Mouse (Mus musculus) myocyte (in vitro differentiated cells): ENCODE results near the gene 4931428F04Rik. TPM values are rescaled to one million over a fixed set of nuclear protein-coding genes. Genes with fewer than 3 reads are reported as not detected.

Experiments
- H3K27me3 ChIP-seq: one replicate; pipeline ENCODE4 v1.6.1; 2011; ENCODE audit not compliant: control insufficient read depth, insufficient read depth, insufficient read length
- H3K36me3 ChIP-seq: one replicate; pipeline ENCODE4 v1.6.1; 2011; ENCODE audit not compliant: control insufficient read depth, insufficient read depth
- H3K4me2 ChIP-seq: one replicate; pipeline ENCODE4 v1.6.1; 2011; ENCODE audit warnings: low read depth, control low read depth
- H3K4me3 ChIP-seq: one replicate; pipeline ENCODE4 v1.5.1; 2011; ENCODE audit warnings: mild to moderate bottlenecking, control low read depth, moderate library complexity
- H3K79me2 ChIP-seq: one replicate; pipeline ENCODE4 v1.6.1; 2011; ENCODE audit not compliant: control insufficient read depth, insufficient read depth
- H3ac ChIP-seq: one replicate; pipeline ENCODE4 v1.6.1; 2011; ENCODE audit not compliant: control insufficient read depth, insufficient read length
- CEBPB ChIP-seq: IDR thresholded peaks from 2 replicates; pipeline ENCODE4 v1.6.1; 2011; ENCODE audit warnings: mild to moderate bottlenecking, moderate library complexity; ENCODE audit not compliant: poor library complexity, insufficient read depth, severe bottlenecking
- E2F4 ChIP-seq: IDR thresholded peaks from one replicate; pipeline ENCODE4 v1.6.1; 2011; ENCODE audit warnings: mild to moderate bottlenecking, control low read depth, moderate library complexity; ENCODE audit not compliant: insufficient read depth
- MAX ChIP-seq: IDR thresholded peaks from one replicate; pipeline ENCODE4 v1.6.1; 2011; ENCODE audit warnings: low read depth, mild to moderate bottlenecking, control low read depth
- MYOD1 ChIP-seq, 3 experiments: IDR thresholded peaks; one replicate each; pipeline ENCODE4 v1.6.1; 2011; ENCODE audit warnings: control low read depth in 2 of 3, low read depth in 2 of 3, mild to moderate bottlenecking in 2 of 3, moderate library complexity in 1 of 3; ENCODE audit not compliant: insufficient read length in 2 of 3, control insufficient read depth in 1 of 3
- MYOG ChIP-seq, 3 experiments: IDR thresholded peaks; one replicate each; pipeline ENCODE4 v1.6.1; 2011; ENCODE audit warnings: control low read depth in 2 of 3, low read depth in 2 of 3, mild to moderate bottlenecking in 2 of 3; ENCODE audit not compliant: insufficient read length in 2 of 3, control insufficient read depth in 1 of 3, insufficient read depth in 1 of 3
- POLR2A ChIP-seq: IDR thresholded peaks from one replicate; pipeline ENCODE4 v1.6.1; 2011; ENCODE audit warnings: low read depth, mild to moderate bottlenecking, control low read depth, moderate library complexity; ENCODE audit not compliant: insufficient read length
- POLR2AphosphoS2 ChIP-seq: IDR thresholded peaks from one replicate; pipeline ENCODE4 v1.6.1; 2011; ENCODE audit warnings: low read depth, control low read depth; ENCODE audit not compliant: insufficient read length
- REST ChIP-seq: IDR thresholded peaks from one replicate; pipeline ENCODE4 v1.6.1; 2011; ENCODE audit warnings: mild to moderate bottlenecking, control low read depth, moderate library complexity; ENCODE audit not compliant: insufficient read depth, insufficient read length
- SRF ChIP-seq: IDR thresholded peaks from one replicate; pipeline ENCODE4 v1.6.1; 2011; ENCODE audit warnings: low read depth; ENCODE audit not compliant: control insufficient read depth, insufficient read length
- TCF12 ChIP-seq: IDR thresholded peaks from one replicate; pipeline ENCODE4 v1.6.1; 2011; ENCODE audit warnings: mild to moderate bottlenecking, control low read depth; ENCODE audit not compliant: poor library complexity, insufficient read depth, severe bottlenecking
- TCF3 ChIP-seq: IDR thresholded peaks from one replicate; pipeline ENCODE4 v1.6.1; 2011; ENCODE audit warnings: low read depth, control low read depth; ENCODE audit not compliant: insufficient read length
- USF1 ChIP-seq: IDR thresholded peaks from one replicate; pipeline ENCODE4 v1.6.1; 2011; ENCODE audit warnings: low read depth, mild to moderate bottlenecking, control low read depth, moderate library complexity
- polyA plus RNA-seq: library from polyadenylated mRNA; unstranded; fragments of >200 nt; fragmentation: generic; extraction: Trizol; gene quantifications from one replicate; pipeline ENCODE4 v1.2.1, GENCODE M21; 2012; ENCODE audit warnings: missing spikeins

4931428F04Rik gene
- polyA plus RNA-seq, 1 experiment, result 6.2 TPM

GRCm38 (mm10) chr8:105251954-105252353, 37.7 kb downstream of the 4931428F04Rik start:
- H3K36me3 ChIP-seq, result peaks cover 20% of the 10 kb centered on the region
- TF ChIP-seq TCF3, result no peak
- no peak for TF ChIP-seq POLR2A
- no peak for TF ChIP-seq MYOD1 (IDR thresholded peaks at IDR 0.05; ENCODE audit: control insufficient read depth in 1 of 3, insufficient read length in 2 of 3, low read depth in 2 of 3)
- no peak for TF ChIP-seq USF1
- TF ChIP-seq POLR2AphosphoS2, result no peak
- no peak for TF ChIP-seq REST
- TF ChIP-seq CEBPB, result no peak
- no peak for TF ChIP-seq TCF12
- no peak for TF ChIP-seq SRF
- TF ChIP-seq E2F4, result no peak
- no peak for TF ChIP-seq MYOG (IDR thresholded peaks at IDR 0.05; ENCODE audit: control insufficient read depth in 1 of 3, insufficient read depth in 1 of 3, insufficient read length in 2 of 3, low read depth in 2 of 3)
- TF ChIP-seq MAX, result no peak

DNA sequence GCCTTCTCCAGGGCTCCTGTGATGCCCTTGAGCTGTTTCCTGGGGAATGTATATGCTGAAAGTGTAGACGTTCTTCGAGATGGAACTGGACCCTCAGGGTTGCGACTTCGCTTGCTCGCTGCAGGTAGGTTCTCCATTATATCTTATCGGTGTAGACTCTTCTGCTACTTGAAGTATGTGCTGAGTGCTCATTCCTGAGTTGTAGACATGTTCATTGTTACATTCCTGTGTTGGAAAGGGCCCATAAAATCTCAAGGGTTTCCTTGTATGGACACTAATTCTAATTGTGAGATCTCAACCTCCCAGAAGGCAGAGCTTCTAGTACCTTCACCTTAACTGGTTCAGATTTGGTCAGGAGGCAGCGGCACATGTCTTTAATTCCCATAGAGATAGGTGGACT, 48.6 kb downstream of the 4931428F04Rik start:
- no peak overlapping the region for H3K4me2 ChIP-seq
- TF ChIP-seq USF1, result no peak
- TF ChIP-seq MYOD1 (IDR thresholded peaks at IDR 0.05; ENCODE audit: control insufficient read depth in 1 of 3, insufficient read length in 2 of 3, low read depth in 2 of 3), result no peak
- TF ChIP-seq MYOG (IDR thresholded peaks at IDR 0.05; ENCODE audit: control insufficient read depth in 1 of 3, insufficient read depth in 1 of 3, insufficient read length in 2 of 3, low read depth in 2 of 3), result no peak
- no peak for TF ChIP-seq POLR2A
- TF ChIP-seq CEBPB, result no peak
- TF ChIP-seq POLR2AphosphoS2, result no peak
- TF ChIP-seq SRF, result no peak
- no peak for TF ChIP-seq TCF12
- TF ChIP-seq MAX, result no peak
- no peak for TF ChIP-seq TCF3
- H3K36me3 ChIP-seq, result peaks cover 23% of the 10 kb centered on the region
- no peak overlapping the region for H3K4me3 ChIP-seq
- H3K27me3 ChIP-seq, result no peaks in the 10 kb centered on the region
- H3ac ChIP-seq, result no peak overlapping the region
- H3K79me2 ChIP-seq, result no peaks in the 10 kb centered on the region

More at GRCm38 (mm10) chr8:105251954-105252353, 37.7 kb downstream of the 4931428F04Rik start:
- Histone ChIP-seq H3K79me2 (no peaks in the 10 kb centered on the region), H3K27me3 (no peaks in the 10 kb centered on the region), H3K4me2 (no peak overlapping the region), H3ac (no peak overlapping the region), H3K4me3 (no peak overlapping the region)

DNA sequence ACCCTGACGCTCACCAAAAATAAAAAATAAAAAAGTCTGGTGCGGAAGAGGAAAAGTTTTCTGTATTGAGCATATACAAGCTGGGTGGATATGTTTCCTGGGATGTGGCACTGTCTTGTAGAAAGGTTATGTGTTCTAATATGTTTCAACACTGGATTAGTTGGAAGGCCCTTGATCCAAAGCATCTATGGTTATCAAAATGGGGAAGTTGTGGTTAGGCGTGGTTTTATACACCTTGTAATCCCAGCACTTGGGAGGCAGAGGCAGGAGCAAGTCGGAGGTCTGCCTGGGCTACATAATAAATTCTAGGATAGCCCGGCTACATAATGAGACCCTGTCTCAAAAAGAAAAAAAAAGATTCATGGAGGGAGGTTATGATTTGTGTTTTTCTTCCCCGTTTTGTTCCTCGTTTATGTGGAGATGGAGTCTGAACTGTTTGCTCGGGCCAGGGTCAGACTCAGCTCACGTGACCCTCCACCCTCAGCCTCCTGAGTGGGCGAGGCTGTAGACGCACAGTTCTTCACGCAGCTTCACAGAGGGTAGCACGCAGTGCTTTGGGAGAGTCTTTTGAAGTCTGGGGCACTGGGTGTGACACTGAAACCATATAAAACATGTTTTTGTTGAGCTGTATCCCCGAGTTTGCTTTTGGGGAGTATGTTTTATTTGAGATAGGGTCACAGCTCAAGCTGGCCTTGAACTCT, 52.1 kb downstream of the 4931428F04Rik start:
- Histone ChIP-seq H3K36me3 (peaks cover 19% of the 10 kb centered on the region), H3K79me2 (no peaks in the 10 kb centered on the region), H3ac (no peak overlapping the region), H3K27me3 (no peaks in the 10 kb centered on the region), H3K4me3 (no peak overlapping the region), H3K4me2 (no peak overlapping the region)
- TF ChIP-seq MYOD1 (IDR thresholded peaks at IDR 0.05; ENCODE audit: control insufficient read depth in 1 of 3, insufficient read length in 2 of 3, low read depth in 2 of 3) (no peak), TCF3 (no peak), USF1 (no peak), SRF (no peak), MYOG (IDR thresholded peaks at IDR 0.05; ENCODE audit: control insufficient read depth in 1 of 3, insufficient read depth in 1 of 3, insufficient read length in 2 of 3, low read depth in 2 of 3) (no peak), REST (no peak), E2F4 (no peak), POLR2A (no peak), TCF12 (no peak)

- no peaks in the 10 kb centered on the region for H3K27me3 ChIP-seq
- TF ChIP-seq REST (no peak), MYOG (IDR thresholded peaks at IDR 0.05; ENCODE audit: control insufficient read depth in 1 of 3, insufficient read depth in 1 of 3, insufficient read length in 2 of 3, low read depth in 2 of 3) (no peak), POLR2AphosphoS2 (no peak), CEBPB (no peak), SRF (no peak), E2F4 (no peak), POLR2A (no peak), USF1 (no peak), TCF3 (no peak), MYOD1 (IDR thresholded peaks at IDR 0.05; ENCODE audit: control insufficient read depth in 1 of 3, insufficient read length in 2 of 3, low read depth in 2 of 3) (no peak)
- no peak overlapping the region for H3K4me2 ChIP-seq
- peaks cover under 1% of the 10 kb centered on the region for H3K79me2 ChIP-seq
- no peak overlapping the region for H3ac ChIP-seq
- peaks cover 11% of the 10 kb centered on the region for H3K36me3 ChIP-seq
- no peak overlapping the region for H3K4me3 ChIP-seq
These were observed 54.5 kb downstream of the 4931428F04Rik start for GRCm38 (mm10) chr8:105235206-105235605.
